Mouse (Mus musculus): ENCODE results near the gene Acad10.
"Not testable (repeated sequence)": the region's sequence is repeated elsewhere in the genome, so short reads cannot be mapped to it uniquely, and the experiment has no call there.

Acad10 gene

DNA sequence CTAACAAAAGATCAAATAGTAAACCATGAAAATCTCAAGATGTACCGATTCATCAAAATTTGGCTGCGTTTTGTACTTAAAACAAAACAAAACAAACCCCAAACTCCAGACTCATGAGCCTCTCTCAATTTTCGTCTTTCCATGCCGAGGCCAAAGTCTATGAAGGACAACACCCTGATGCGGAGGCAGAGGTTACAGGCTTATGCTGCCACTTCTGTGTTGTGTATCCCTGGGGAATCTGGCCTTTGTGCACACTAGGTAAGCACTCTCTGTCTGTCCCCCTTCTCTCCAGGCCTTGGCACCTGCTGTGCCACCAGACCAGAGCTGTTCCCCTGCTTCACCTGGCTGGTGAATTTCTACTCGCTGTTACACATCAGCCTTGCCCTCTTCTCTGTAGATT is 2.7 kb downstream of the Acad10 start:
- not testable (repeated sequence) for DNase-seq (ENCODE audit: low spot score in 2 of 2)

DNA sequence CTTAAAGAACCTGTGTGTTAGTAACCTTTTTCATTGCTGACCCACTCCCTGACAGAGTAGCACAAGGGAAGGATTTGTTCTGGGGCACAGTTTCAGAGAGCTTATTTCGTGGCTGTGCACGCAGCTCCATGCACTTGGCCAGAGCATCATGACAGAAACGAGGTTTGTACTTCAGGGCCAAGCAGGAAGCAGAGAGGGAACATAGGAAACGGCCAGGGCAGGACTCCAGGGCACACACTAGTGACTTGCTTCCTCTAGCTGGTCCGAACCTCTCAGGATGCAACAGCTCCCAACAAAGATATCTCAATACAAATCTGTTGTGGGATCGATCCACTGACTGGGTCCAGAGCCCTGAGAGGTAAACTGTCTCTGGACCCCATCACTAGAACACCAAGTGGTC is 3.4 kb downstream of the Acad10 start:
- DNase-seq (ENCODE audit: low spot score in 2 of 2), result not testable (repeated sequence)

DNA sequence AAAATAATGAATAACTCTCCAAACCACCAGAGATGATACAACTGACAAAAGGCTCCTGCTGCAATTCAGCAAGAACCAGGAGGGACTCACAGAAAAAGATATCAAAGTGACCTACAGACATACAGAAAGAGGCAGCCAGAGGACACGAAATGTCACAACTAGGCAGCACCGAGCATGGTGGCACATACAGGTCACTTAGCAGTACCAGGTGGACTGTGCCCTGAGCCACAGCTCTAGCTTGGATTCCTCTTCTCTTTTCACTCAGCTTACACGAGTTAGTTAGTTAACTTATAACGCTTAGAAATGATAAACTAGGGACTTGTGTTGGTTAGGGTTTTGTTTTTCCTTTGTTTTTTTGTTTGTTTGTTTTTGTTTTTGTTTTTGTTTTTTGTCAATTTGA is 5.8 kb downstream of the Acad10 start:
- DNase-seq (ENCODE audit: low spot score in 2 of 2), result no peak

DNA sequence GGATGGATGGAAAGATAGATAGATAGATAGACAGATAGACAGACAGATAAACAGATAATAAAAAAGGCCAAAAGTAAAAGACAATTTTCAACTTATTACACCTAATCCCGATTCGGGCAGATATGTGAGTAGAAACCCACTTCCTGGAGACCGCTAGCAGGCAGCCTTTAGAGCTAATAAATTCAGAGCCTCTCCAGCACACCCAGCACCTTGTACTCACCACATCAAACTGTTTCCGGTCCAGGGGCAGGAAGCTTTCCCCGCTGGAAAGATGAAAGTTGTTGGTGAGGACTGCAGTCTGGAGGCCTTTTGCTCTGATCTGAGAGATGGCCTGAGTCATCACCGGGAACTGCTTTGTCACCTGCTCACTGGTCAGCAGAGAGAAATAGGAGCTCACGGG is 11.2 kb downstream of the Acad10 start:
- no peak for DNase-seq (ENCODE audit: low spot score in 2 of 2)

DNA sequence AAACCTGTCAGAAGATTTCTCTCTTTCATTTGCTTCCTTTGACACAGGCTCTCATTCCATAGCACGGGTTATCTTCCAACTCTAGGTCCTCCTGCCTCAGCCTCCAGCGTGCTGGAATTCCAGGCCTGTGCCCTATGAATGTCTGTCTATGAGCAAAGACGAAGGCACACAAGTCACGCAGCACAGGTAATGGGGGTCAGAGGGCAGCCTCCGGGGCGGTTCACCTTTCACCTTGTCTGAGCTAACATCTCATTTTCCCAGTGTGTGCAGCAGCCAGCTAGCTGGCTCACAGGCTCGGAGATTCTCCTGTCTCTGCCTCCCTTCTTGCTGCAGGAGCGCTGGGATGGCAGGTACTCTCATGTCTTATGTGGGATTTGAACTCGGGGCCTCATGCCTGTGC is 20.7 kb downstream of the Acad10 start:
- no peak for DNase-seq (ENCODE audit: low spot score in 2 of 2)

DNA sequence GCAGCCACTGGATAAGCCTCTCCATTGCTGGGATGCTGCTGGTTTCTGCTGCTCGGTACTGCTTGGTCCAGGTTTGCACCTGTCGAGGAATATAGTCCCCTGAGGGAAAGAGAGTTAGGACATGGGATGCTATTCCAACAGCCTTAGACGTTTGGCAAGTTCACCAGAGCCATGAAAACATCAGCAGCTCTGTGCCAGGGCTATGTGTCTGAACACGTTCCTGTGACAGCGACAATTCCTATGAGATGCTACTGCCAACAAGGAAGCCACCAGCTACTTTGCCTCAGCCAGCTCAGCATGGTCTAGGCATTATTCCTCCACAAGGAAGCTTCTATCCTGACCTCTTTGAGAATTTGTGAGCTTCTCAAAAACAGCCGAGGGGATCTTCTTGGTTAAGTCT is 23.0 kb downstream of the Acad10 start:
- DNase-seq (ENCODE audit: low spot score in 2 of 2), result no peak

DNA sequence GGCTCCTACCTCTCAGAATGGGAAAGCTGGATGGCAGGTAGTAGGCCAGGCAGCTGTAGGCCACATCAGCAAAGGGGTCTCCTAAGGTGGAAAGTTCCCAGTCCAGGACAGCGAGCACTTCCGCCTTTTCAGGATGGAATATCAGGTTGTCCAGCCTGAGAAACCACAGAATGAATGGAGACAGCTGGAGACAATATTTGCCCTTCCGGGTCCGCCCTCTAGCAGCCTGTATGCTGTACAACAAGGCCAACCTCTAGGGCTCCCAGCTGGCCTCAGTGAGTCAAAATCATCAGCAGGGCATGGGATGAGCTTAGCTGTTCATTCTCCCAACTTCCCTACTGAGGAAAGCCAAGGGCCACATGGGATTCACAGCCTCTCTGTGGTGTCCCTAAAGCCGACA is 25.6 kb downstream of the Acad10 start:
- no peak for DNase-seq (ENCODE audit: low spot score in 2 of 2)

DNA sequence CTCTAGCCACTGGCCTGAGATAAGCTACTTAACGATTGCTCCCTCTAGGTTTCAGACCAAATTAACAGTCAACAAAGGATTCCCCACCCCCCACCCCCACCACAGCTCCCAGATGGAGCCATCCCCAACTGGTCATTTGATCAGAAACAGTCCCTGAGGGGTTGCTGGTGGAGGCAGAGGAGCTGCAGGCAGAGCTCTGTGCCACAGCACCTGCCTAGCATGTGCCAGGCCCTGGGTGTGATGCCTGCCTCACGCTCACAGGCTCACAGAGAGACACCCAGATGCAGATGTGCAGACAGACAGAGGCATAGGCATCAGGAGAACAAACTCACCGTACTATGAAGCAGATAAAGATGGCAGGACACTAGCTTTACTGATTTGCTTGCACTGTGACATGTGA is 27.5 kb downstream of the Acad10 start:
- no peak for DNase-seq (ENCODE audit: low spot score in 2 of 2)

DNA sequence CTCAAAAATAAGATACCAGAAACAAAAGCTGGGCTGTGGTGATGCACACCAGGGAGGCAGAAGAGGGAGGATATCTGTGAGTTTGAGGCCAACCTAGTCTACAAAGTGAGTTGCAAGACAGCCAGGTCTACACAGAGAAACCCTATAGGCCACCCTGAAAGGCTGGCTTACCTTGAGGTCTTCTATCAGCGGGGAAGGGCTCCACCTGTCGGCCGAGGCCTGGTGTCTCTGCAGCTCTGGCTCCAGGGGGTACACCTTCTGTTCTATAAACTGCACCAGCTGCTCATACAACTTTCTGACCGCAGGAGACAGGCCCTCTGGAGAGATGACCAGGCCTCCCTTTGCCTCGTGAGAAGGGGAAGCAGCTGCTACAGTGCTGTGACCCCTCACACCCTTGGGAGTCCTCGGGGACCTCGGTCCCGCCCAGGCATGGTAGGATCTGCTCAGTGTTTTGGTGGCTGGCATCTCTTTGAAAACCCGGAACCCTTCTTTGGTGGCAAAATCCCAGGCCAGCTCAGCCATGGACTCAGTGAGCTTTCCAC is 29.1 kb downstream of the Acad10 start:
- not testable (repeated sequence) for DNase-seq (ENCODE audit: low spot score in 2 of 2)

DNA sequence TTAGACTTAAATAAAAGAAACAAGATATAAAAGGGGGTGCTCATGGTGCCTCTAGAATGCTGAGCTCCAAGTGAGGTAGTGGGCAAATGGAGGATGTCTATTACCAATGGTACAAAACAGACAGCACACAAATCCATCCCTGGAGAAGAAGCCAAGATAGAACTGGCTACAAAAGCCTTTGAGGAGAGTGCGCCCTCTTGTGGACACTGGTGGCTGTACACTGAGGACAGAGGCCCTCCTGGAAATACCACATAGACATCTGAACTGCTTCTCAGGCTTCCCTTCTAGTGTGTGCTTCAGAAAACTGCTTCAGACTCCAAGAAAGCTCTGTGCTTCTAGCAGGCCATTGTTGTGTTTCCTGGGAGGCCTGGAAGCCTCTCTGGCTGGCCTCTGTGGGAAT is 32.4 kb downstream of the Acad10 start:
- DNase-seq (ENCODE audit: low spot score in 2 of 2), result peak; percentile 52 to 71

DNA sequence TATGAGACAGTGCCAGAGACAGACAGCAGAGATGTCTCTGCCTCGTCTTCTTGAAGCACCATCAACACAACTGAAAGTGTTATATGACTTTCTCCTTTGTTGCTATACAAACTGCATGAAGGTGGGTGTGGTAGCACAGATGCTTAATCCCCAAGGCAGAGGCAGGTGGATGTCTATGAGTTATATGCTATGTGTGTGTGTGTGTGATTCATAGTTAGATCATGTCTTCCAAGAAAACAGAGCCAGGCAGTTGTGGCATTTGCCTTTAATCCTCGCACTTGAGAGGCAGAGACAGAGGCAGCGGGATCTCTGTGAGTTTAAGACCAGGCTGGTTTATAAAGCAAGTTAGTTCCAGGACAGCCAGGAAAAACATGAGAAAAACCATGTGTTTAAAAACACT is 37.1 kb downstream of the Acad10 start:
- DNase-seq (ENCODE audit: low spot score in 2 of 2), result no peak

DNA sequence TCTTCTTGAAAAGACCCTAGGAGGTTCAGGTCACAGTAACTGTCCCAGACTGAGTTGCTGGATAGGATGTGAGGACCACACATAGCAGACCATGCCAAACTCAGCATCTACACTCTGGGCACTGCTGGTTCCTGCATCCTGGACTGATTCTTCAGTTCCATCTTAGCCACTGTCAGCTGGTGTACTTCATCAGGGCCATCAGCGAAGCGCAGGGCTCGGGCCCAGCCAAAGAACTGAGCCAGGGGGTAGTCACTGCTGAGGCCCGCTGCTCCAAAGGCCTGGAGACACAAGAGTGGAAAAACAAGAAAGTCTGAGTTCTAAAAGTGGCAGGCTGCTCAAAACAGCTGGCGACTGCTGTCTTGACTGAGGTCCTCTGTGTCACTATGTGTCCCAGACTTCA is 39.2 kb downstream of the Acad10 start:
- no peak for DNase-seq (ENCODE audit: low spot score in 2 of 2)

DNA sequence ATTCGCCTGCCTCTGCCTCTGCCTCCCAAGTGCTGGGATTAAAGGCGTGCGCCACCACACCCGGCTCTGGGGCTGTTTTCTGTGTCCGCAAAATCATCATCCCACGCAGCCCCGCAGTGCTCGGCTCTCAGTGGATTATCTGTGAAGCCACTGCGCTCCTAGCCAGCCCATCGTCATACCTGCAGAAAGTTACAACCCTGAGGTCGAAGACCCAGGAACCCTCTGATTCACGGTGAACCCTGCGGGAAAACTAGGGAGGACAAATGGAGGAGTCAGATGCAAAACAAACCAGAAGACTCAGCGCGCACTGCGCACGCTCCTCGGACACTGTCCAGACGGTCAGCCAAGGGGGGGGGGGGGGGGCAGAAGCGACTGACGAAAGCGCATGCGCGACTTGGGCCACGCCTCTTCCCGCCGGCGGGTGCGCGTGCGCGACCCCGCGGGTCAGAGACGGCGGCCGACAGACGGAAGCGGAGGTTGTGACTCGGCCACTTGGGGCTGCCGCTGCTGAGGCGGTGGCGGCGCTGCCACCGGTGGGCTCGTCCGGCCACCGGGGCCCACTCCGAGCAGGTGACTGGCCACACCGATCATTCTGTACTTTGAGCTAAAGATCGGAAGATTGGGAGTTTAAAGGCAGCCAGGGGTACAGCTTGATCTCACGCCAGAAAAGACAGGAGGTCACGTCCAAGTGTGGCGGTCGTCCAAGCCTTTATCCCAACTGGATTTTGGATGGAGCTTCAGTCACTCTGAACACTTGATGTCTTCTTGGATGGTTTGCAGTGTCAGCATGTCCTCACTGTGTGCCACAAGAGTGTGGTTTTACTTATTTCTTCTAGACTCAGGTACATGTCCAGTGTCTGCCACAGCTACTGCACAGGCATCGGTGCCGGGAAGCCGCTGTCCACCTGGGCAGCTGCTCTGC is 41.5 kb downstream of the Acad10 start, which contains the start of gene Acad12:
Gene Acad12 (minus strand): TSS at position 347 of the 922 bp plus-strand sequence.
- peak; percentile 72 to 86 for DNase-seq (ENCODE audit: low spot score in 2 of 2)

DNA sequence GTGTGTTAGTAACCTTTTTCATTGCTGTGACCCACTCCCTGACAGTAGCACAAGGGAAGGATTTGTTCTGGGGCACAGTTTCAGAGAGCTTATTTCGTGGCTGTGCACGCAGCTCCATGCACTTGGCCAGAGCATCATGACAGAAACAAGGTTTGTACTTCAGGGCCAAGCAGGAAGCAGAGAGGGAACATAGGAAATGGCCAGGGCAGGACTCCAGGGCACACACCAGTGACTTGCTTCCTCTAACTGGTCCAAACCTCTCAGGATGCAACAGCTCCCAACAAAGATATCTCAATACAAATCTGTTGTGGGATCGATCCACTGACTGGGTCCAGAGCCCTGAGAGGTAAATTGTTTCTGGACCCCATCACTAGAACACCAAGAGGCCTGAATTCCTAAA is 45.4 kb downstream of the Acad10 start:
- DNase-seq (ENCODE audit: low spot score in 2 of 2), result not testable (repeated sequence)

DNA sequence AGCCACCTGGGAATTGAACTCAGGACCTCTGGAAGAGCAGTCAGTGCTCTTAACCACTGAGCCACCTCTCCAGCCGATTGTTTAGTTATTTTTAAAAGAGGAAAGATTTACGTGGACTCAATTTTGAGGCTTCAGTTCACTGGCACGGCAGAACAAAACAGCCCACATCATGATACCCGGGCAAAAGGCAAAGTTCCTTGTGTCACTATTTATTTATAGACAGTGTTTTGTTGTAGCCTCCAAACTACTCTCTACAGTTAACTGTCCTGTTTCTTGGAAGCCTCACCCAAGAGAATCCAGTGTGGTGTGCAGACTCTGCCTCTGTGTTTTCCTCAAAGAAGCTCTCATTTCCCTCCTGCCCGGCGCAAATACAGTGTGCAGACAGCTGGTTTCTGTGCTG is 48.3 kb downstream of the Acad10 start:
- no peak for DNase-seq (ENCODE audit: low spot score in 2 of 2)

DNA sequence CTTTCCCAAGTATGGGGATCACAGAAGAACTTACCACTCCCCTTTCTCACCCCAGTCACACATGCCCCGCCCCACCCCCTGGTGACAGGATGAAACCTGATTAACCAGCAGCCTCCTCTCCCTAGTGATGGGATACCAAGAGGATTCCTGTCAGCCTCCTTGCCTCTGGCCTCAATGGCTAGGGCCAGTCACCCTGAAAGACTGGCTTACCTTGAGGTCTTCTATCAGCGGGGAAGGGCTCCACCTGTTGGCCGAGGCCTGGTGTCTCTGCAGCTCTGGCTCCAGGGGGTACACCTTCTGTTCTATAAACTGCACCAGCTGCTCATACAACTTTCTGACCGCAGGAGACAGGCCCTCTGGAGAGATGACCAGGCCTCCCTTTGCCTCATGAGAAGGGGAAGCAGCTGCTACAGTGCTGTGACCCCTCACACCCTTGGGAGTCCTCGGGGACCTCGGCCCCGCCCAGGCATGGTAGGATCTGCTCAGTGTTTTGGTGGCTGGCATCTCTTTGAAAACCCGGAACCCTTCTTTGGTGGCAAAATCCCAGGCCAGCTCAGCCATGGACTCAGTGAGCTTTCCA is 50.7 kb downstream of the Acad10 start:
- DNase-seq (ENCODE audit: low spot score in 2 of 2), result not testable (repeated sequence)

DNA sequence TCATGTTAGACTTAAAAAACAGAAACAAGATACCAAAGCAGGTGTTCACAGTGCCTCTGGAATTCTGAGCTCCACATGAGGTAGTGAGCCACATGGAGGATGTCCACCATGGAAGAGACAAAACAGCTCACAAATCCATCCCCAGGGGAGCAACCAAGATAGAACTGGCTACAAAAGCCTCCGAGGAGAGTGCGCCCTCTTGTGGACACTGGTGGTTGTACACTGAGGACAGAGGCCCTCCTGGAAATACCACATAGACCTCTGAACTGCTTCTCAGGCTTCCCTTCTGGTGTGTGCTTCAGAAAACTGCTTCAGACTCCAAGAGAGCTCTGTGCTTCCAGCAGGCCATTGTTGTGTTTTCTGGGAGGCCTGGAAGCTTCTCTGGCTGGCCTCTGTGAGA is 54.2 kb downstream of the Acad10 start:
- DNase-seq (ENCODE audit: low spot score in 2 of 2), result peak; percentile 62 to 78

DNA sequence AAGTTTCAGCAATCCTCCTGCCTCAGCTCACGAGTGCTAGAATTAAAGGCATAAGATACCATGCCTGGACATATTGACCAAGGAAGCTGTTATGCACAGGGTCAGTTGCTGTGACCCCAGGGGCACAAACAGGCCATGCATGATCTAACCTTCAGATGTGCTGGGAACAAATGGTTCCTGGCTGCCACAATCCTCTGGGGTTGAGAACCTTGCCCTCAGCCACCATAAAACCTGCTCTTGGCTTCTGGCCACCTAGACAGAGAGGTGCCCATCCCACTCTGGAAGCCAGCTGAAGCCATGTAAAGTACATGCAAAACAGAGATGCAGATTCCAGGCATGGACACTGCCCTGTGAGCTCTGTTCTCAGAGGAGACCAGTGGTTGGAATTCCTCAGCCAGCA is 56.5 kb downstream of the Acad10 start:
- not testable (repeated sequence) for DNase-seq (ENCODE audit: low spot score in 2 of 2)

DNA sequence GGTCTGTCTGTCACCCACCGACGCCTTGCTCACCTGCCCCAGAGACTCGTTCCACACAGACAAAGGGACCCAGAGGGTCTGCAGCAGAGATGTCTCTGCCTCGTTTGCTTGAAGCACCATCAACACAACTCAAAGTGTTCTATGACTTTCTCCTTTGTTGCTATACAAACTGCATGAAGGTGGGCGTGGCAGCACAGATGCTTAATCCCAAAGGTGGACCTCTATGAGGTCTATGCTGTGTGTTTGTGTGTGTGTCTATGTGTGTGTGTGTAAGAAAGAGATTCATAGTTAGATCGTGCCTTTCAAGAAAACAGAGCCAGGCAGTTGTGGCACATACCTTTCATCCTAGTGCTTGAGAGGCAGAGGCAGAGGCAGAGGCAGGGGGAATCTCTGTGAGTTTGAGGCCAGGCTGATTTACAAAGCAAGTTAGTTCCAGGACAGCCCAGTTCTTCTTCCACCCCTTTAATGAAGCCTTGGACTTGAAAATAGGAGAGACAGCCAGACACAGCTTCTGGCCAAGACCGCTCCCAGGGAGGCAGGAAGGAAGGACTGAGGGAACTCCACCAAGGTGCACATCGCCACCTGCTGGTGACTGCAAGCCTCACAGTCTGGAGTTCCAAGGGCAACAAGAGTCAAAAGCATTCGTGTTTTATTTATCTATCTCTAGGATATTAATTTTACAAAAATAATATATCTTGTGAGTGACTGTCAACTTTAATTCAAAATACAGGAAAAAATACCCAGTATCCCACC is 58.6 kb downstream of the Acad10 start:
- DNase-seq (ENCODE audit: low spot score in 2 of 2), result peak; percentile 82 to 93

DNA sequence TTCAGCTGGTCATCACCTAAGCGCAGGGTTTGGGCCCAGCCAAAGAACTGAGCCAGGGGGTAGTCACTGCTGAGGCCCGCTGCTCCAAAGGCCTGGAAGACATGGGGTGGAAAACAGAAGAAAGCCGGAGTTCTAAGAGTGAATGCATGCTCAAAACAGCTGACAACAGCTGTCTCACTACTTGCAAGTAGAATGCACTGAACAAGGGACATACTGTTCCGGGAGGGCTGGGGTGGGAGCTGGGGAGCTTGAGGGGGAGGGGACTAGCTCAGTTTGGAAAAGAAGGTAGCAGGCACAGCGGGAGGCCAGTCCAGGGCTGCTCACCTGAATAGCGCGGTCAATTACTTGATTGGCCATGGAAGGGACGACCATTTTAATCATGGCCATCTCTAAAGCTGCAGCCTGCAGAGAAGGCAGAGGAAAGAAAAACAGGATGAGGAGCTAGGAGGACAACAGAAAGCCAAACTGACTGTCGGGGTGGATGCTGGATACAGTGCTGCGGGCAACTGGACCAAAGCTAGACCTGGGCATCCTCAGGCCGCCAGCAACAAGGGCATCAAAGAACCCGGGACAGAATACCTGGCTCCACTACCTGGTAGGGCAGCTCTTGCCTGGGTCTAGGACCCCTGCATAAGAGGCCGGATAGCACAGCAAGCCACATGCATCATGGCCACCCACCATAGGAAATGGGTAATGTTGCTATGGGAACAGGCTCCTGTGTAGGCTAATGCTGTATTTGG is 61.3 kb downstream of the Acad10 start:
- DNase-seq (ENCODE audit: low spot score in 2 of 2), result no peak

DNA sequence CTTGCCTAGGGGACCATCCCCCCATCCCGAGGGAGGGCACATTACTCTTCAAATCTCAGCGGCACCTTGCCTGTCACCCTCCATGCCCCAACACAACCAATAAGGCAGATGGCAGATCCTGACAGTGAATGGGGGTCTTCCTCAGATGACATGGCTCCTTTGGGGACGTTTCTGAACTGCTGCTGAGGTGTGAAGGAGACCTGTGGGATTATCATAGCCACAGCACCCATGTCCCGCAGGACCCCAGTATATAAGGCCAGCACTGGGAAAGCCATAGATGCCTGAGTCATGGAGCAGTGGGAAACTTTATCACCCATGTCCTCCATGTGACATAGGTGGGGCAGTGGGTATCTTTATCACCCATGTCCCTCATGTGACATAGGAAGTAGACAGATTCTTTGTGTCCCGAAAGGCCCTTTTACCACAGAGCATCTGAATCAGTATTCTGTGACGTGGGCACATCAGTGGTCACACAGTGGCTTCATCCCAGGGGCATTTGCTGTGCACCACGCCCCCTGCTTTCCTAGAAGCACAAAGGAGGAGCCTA is 62.2 kb downstream of the Acad10 start:
- DNase-seq (ENCODE audit: low spot score in 2 of 2), result no peak
